Mouse (Mus musculus) heart, postnatal 25 days (tissue): Measurements from ENCODE around the gene Olfr430. TPM values are rescaled to one million over a fixed set of nuclear protein-coding genes. Genes with fewer than 3 reads are reported as not detected.
"Not testable (repeated sequence)": the region's sequence is repeated elsewhere in the genome, so short reads cannot be mapped to it uniquely, and the experiment has no call there.

ENCODE experiments used
- DNase-seq: peaks from one replicate; pipeline ENCODE4 v3.0.0; 2022; ENCODE audit warnings: low spot score
- intact Hi-C: fragments of 180-260 bp; cut with DNase I; formaldehyde crosslinking; loops from one replicate; pipeline ENCODE4 v1.15.1; 2025
- total RNA-seq, 2 experiments: library from RNA; stranded (reverse); gene quantifications; 2 replicates each; pipeline ENCODE4 v1.2.3; 2021

Olfr430 gene
- not detected for total RNA-seq

- DNase-seq = no peak
Observed at GRCm38 (mm10) chr1:174066305-174066704, at the start of gene Olfr430. TSS of gene Olfr430 (plus strand) at chr1:174066605.

DNA sequence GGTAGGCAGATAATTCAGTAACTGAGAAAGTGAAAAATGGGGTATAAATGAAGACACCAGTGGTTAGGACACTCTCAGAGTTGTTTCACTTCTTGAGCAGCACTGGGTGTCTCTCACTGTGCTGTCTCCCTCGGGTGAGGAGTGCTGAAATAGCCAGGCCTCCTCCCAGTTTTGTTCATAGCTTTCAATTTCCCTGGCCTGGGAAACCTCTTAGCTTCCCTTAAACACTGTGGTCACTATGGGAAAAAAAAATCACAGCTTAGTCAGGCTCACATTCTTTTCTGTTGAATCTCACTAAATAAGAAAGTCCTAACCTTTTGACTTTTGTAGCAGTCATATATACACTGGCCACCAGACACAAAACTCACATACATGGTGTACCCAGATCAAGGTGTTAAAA is 34.7 kb upstream of the Olfr430 start, which contains the start of gene Ifi205:
TSS of gene Ifi205 (minus strand) at position 113 of the 400 bp plus-strand sequence.
- intact Hi-C loops = no loop called here
- DNase-seq = no peak

More at GRCm38 (mm10) chr1:174066305-174066704, at the start of gene Olfr430:
- intact Hi-C loops = no loop called here

- intact Hi-C loops = no loop called here
- no peak for DNase-seq
Observed at GRCm38 (mm10) chr1:174035841-174036240, 30.6 kb upstream of the Olfr430 start.

DNA sequence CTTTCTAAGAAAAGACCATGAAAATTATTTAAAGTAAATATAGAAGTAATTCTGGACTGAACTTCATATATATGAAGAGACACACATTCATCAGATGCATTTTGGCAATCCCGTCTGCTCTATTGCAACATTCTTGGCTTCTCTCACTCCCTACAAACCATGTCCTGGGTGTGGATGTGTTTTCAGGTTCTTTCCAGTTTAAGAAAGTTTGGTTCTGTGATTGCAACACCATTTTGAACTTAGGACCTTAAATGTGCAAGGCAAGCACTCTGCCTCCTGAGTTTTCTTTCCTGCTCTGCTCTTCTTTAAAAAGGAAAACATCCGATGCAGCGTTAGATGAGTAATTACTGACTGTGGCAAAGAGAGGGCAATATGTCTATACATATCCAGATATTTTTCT is 27.9 kb upstream of the Olfr430 start:
- no peak for DNase-seq
- intact Hi-C loops = no loop called here

DNA sequence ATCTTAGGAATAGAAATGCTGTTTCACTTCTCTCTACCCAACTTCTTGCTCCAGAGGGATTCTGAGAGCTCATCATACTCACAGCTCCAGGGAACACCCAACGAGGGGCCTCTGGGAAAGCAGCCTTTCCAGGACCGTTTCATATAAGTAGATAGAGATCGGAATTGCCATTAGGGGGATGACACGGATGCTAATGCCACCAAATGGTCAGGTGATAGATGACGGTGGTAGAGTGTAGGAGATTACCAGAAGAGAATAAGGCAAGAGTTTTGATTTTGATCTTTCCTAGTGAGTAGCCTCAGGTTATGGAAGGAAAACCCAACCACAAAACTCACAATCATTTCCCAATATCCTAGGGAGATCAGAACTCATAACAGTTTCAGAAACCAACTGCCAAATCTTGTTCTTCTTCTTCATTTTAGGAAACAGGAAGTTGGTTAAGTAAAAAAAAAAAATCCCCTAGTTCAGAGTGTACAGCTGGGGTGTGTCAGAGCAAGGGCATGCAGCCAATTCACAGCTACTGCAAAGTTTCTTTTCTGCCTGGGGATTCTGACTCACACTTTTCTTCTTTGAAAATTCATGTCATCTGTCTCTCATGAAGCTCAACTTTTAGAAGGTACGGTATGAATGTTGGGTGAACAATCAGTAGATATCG is 25.8 kb upstream of the Olfr430 start, which contains the start of gene Olfr433:
TSS of gene Olfr433 (plus strand) at position 183 of the 655 bp plus-strand sequence.
- intact Hi-C loops = no loop called here
- peak; percentile 63 for DNase-seq

DNA sequence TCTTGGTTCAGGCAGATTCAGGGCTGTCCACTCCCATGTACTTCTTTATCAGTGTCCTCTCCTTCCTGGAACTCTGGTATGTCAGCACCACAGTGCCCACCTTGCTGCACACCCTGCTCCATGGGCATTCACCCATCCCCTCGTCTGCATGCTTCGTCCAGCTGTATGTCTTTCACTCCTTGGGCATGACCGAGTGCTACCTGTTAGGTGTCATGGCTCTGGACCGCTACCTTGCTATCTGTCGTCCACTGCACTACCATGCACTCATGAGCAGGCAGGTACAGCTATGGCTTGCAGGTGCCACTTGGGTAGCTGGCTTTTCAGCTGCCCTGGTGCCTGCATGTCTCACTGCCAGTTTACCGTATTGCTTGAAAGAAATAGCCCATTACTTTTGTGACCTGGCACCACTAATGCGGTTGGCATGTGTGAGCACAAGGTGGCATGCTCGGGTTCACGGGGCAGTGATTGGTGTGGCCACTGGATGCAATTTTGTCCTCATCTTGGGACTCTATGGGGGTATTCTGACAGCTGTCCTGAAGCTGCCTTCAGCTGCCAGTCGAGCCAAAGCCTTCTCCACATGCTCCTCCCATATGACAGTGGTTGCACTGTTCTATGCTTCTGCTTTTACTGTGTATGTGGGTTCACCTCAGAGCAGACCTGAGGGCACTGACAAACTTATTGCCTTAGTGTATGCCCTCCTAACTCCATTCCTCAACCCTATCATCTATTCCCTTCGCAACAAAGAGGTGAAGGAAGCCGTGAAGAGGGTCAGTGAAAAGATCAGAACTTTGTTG is 24.1 kb upstream of the Olfr430 start:
- intact Hi-C loops, DNase-seq: not testable (repeated sequence)

GRCm38 (mm10) chr1:174044431-174044830 is 22.0 kb upstream of the Olfr430 start:
- no peak for DNase-seq
- intact Hi-C loops = no loop called here

- DNase-seq, intact Hi-C loops: not testable (repeated sequence)
Observed at GRCm38 (mm10) chr1:174048227-174048626, 18.2 kb upstream of the Olfr430 start.

GRCm38 (mm10) chr1:174048893-174049292 is 17.5 kb upstream of the Olfr430 start, which contains the start of gene Olfr432:
TSS of gene Olfr432 (plus strand) at chr1:174049205.
- intact Hi-C loops = no loop called here
- DNase-seq = no peak

DNA sequence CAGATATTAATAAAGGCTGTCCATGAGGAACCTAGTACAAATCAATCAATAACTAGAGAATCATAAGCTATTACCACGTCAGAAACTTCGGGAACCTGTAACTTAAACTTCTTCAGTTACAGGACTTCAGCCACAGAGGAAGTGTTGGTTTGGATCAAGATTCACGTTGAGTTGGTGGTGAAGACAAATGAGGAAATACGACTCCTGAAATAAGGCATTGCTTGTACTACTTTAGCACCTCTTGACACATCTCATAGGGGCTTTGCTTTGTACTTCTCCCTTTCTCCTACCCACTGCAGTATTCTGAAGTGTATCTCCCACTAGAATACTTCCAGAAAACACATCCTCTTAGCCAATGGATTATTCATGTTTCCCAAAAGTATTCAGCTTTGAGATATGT is 17.0 kb upstream of the Olfr430 start:
- intact Hi-C loops, DNase-seq: not testable (repeated sequence)

GRCm38 (mm10) chr1:174050532-174050931 is 15.9 kb upstream of the Olfr430 start:
- DNase-seq = no peak
- intact Hi-C loops = no loop called here

DNA sequence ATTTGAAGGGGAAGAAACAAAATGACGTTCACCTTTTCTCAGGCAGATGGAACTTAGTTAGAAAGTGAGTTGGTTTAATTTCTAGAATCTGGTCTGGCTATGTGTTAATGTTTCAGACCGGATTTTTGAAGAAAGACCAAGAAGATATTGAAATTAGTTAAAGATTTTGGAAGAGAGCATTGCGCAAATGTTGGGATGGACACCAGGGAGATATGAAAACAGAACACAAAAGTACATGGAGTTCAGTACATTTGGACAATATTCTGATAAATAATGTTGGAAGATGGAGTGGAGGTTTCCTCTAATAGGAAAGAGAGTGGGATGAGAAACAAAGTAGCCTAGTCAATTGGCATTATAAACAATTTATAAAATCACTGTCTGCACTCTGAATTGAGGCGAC is 14.9 kb upstream of the Olfr430 start:
- intact Hi-C loops = no loop called here
- no peak for DNase-seq

DNA sequence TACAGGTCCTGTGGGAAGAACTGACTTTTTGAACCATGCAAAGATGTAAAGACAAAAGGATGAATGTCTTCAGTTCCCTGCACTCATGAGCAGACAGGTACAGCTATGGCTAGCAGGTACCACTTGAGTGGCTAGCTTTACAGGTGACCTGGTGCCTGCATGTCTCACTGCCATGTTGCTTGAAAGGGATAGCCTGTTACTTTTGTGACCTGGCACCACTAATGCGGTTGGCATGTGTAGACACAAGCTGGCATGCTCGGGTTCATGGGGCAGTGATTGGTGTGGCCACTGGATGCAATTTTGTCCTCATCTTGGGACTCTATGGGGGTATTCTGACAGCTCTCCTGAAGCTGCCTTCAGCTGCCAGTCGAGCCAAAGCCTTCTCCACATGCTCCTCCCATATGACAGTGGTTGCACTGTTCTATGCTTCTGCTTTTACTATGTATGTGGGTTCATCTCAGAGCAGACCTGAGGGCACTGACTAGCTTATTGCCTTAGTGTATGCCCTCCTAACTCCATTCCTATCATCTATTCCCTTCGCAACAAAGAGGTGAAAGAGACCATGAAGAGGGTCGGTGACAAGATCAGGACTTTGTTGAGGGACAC is 14.4 kb upstream of the Olfr430 start:
- DNase-seq = no peak
- intact Hi-C loops = no loop called here

DNA sequence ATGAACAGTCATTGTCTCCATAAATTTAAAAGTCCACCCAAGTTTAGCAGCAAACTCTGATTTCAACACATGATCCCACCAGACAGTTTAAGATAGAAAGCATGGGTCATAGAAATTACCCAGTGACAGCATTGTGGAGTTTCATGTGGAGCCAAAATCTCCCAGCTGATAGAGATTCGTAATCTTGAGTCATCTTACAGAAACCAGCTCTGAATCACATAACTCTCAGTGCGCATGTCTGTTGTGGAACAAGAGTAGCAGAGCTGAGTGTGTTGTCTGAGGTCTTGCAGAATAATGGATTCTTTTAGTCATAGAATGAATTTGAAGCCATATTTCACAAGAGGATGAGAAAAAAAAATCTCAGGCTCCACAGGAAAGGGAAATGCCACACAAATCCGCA is 13.4 kb upstream of the Olfr430 start:
- intact Hi-C loops = no loop called here
- no peak for DNase-seq

DNA sequence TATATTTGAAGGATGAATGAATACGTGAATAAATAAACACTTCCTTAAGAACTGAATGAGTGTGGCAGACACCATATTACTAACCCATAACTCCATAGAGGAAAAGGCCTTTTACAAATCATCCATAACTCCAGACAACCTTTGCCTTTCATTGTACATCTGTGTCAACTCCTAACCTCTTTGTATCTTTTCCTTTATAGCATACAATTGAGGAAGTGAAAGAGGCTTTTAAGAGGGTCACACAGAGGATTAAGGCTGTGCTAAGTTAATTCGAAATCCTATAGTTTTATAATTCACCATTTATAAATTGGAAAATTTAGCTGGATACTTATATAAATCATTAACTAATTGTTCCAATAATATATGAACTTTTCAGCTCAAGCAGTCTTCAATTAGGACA is 11.2 kb upstream of the Olfr430 start:
- intact Hi-C loops = no loop called here
- DNase-seq = no peak

DNA sequence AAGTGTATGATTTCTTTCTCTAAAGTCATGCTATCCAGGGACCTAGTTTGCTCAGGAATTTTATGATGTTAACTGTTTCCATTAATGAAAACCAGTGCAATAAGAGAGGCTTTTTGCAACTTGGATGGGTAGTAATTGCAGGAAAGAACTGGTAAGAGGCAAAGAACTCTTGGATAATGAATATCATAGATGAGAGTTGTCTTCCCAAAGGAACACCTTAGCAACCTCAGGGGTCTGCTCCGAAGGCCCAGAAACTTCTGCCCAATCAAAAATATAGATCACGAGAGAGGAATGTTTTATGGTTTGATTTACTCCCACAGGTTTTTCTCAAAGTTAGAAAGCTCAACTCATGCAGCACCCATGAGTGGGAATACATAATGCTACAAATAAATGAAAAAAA is 17.6 kb downstream of the Olfr430 start, which contains the start of gene Olfr429:
TSS of gene Olfr429 (plus strand) at position 301 of the 400 bp plus-strand sequence.
- intact Hi-C loops = no loop called here
- no peak for DNase-seq

- intact Hi-C loops = no loop called here
- DNase-seq = no peak
Observed at GRCm38 (mm10) chr1:174096591-174096990, 30.2 kb downstream of the Olfr430 start, which contains the start of gene Olfr427. TSS of gene Olfr427 (plus strand) at chr1:174096891.

DNA sequence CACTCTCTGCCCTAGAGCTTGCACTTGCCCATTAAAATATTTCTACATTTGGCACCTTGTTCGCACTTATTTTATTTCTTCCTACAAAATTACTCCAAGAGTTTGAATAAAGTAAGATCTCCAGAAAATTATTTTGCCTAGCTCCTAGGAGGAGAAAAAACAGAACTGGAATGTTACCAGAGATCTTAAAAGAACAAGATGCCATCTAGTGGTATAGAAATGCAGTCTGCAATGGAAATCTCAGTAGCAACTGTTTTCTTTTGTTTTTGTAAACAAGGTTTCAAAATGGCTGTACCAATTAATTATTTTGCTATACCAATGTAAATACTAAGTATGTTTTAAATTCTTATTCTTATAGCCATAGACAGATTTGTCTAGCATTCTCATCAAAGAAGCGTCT is 37.3 kb downstream of the Olfr430 start:
- no peak for DNase-seq
- intact Hi-C loops = loop anchor here (2.0 to 10.0 kb wide), 2 partner anchors 249 to 647 kb away; no protein-coding TSS in a partner anchor

GRCm38 (mm10) chr1:174121062-174121461 is 54.7 kb downstream of the Olfr430 start, which contains the start of gene Olfr231:
TSS of gene Olfr231 (minus strand) at chr1:174121162.
- intact Hi-C loops = no loop called here
- DNase-seq = no peak
